Mouse (Mus musculus) B cell, adult (primary cell): ENCODE measurements around the gene Krt20. TPM values are rescaled to one million over a fixed set of nuclear protein-coding genes. Genes with fewer than 3 reads are reported as not detected.

Experiments used
- total RNA-seq: library from RNA; stranded (reverse); gene quantifications from 4 replicates; pipeline ENCODE4 v1.2.4, GENCODE M21; 2023; ENCODE audit not compliant: inconsistent age

Krt20 gene
- not detected in 4 replicates for total RNA-seq

GRCm38 (mm10) chr11:99437972-99438371 is at the start of gene Krt20:
Krt20 (minus strand) TSS chr11:99438150.

GRCm38 (mm10) chr11:99422159-99422558 is 15.8 kb downstream of the Krt20 start, which contains the start of gene Krt12:
Krt12 (minus strand) TSS chr11:99422259.

GRCm38 (mm10) chr11:99389264-99389663 is 48.7 kb downstream of the Krt20 start, which contains the start of gene Krt10:
Krt10 (minus strand) TSS chr11:99389364.

Other genes with a start within 250 kb of the Krt20 start
- gene Smarce1, start 207.1 kb downstream of the Krt20 start, total RNA-seq: 160 to 182 TPM (median 172 TPM) in 4 replicates
- gene Krt222, start 194.1 kb downstream of the Krt20 start, total RNA-seq: 1.1 to 2.6 TPM (median 1.8 TPM) in 4 replicates
- not detected in 4 replicates for gene Krt24, start 152.9 kb downstream of the Krt20 start, total RNA-seq
- gene Krt25, start 115.2 kb downstream of the Krt20 start, total RNA-seq: not detected in 4 replicates
- not detected in 4 replicates for gene Krt26, start 100.2 kb downstream of the Krt20 start, total RNA-seq
- not detected in 4 replicates for gene Krt27, start 87.0 kb downstream of the Krt20 start, total RNA-seq
- not detected in 4 replicates for gene Krt28, start 63.2 kb downstream of the Krt20 start, total RNA-seq
- 1.7 to 4.1 TPM (median 2.1 TPM) in 4 replicates for gene Krt10, start 48.8 kb downstream of the Krt20 start, total RNA-seq
- not detected in 4 replicates for gene Krt12, start 15.9 kb downstream of the Krt20 start, total RNA-seq
- not detected in 4 replicates for gene Krt23, start 55.0 kb upstream of the Krt20 start, total RNA-seq
- gene Krt39, start 83.2 kb upstream of the Krt20 start, total RNA-seq: not detected in 4 replicates
- gene Krt40, start 105.0 kb upstream of the Krt20 start, total RNA-seq: not detected in 4 replicates
- not detected in 4 replicates for gene Krtap3-3, start 112.7 kb upstream of the Krt20 start, total RNA-seq
- not detected in 4 replicates for gene Krtap3-2, start 118.7 kb upstream of the Krt20 start, total RNA-seq
- not detected in 4 replicates for gene Gm11939, start 121.3 kb upstream of the Krt20 start, total RNA-seq
- gene Krtap3-1, start 128.5 kb upstream of the Krt20 start, total RNA-seq: not detected in 4 replicates
- gene Krtap1-5, start 142.9 kb upstream of the Krt20 start, total RNA-seq: not detected in 4 replicates
- gene Krtap1-4, start 145.5 kb upstream of the Krt20 start, total RNA-seq: not detected in 4 replicates
- not detected in 4 replicates for gene Krtap1-3, start 153.2 kb upstream of the Krt20 start, total RNA-seq
- not detected in 4 replicates for gene Krtap9-3, start 160.0 kb upstream of the Krt20 start, total RNA-seq
- gene Gm11938, start 165.2 kb upstream of the Krt20 start, total RNA-seq: not detected in 4 replicates
- not detected in 4 replicates for gene Gm11937, start 172.0 kb upstream of the Krt20 start, total RNA-seq
- gene Krtap2-4, start 176.7 kb upstream of the Krt20 start, total RNA-seq: not detected in 4 replicates
- gene Gm11562, start 182.3 kb upstream of the Krt20 start, total RNA-seq: not detected in 4 replicates
- not detected in 4 replicates for gene Krtap4-1, start 190.1 kb upstream of the Krt20 start, total RNA-seq
- gene Krtap4-2, start 196.9 kb upstream of the Krt20 start, total RNA-seq: not detected in 4 replicates
- gene Krtap4-7, start 205.9 kb upstream of the Krt20 start, total RNA-seq: not detected in 4 replicates
- gene Gm11555, start 212.1 kb upstream of the Krt20 start, total RNA-seq: not detected in 4 replicates
- gene Gm11563, start 220.8 kb upstream of the Krt20 start, total RNA-seq: not detected in 4 replicates
- gene Krtap4-6, start 227.8 kb upstream of the Krt20 start, total RNA-seq: not detected in 4 replicates